Mouse (Mus musculus): Measurements from ENCODE around the gene Inpp5d. TPM values are rescaled to one million over a fixed set of nuclear protein-coding genes. Genes with fewer than 3 reads are reported as not detected.

Gene Inpp5d
- polyA plus RNA-seq, 1 experiment from 2014 or later, result 1.9 TPM

DNA sequence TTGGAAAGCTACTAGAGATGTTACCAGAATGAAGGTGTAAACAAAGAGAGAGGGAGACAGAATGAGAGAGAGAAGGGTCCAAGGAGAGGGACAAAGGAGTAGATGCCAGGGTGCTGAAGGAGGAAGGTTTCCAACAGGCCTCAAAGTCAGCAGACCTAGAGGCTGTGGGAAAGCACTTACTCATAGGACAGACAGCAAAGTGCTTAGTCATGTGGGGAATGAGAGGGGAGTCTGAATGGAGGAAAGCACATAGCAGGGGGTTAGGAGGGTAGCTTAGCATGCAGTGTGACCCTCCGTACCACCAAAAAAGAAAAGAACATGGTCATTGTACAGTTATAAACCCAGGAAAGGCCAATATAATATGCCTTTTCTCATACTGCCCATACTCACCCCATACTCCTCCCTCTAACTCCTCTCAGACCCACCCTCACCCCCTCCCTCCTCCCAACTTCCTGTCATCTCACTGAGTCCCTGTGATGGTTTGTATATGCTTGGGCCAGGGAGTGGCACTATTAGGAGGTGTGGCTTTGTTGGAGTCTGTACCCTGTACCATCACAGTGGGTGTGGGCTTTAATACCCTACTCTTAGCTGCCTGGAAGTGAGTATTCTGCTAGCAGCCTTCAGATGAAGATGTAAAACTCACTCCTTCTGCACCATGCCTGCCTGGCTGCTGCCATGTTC is 69.7 kb downstream of the Inpp5d start:
- H3K4me1 ChIP-seq (replicated peaks), result no peaks in the 10 kb centered on the region
- no peak for ATAC-seq
- no peaks in the 10 kb centered on the region for H3K36me3 ChIP-seq
- no peaks in the 10 kb centered on the region for H3K9me3 ChIP-seq
- WGBS, result 81% methylated on average over 1 of the region's 1 CpGs
- H3K4me2 ChIP-seq (replicated peaks), result no peak overlapping the region
- no peaks in the 10 kb centered on the region for H3K27me3 ChIP-seq
- H3K27ac ChIP-seq, result no peak overlapping the region
- no peak overlapping the region for H3K9ac ChIP-seq (replicated peaks)
- no peak overlapping the region for H3K4me3 ChIP-seq (replicated peaks)

- Histone ChIP-seq H3K9ac (replicated peaks) (no peak overlapping the region), H3K4me3 (replicated peaks) (no peak overlapping the region), H3K4me2 (replicated peaks) (no peak overlapping the region), H3K9me3 (no peaks in the 10 kb centered on the region), H3K36me3 (no peaks in the 10 kb centered on the region), H3K4me1 (replicated peaks) (no peaks in the 10 kb centered on the region), H3K27ac (no peak overlapping the region), H3K27me3 (no peaks in the 10 kb centered on the region)
- WGBS, result 75% methylated on average over 5 of the region's 5 CpGs
- ATAC-seq, result no peak
Observed at GRCm38 (mm10) chr1:87696358-87696757, 76.2 kb downstream of the Inpp5d start.

DNA sequence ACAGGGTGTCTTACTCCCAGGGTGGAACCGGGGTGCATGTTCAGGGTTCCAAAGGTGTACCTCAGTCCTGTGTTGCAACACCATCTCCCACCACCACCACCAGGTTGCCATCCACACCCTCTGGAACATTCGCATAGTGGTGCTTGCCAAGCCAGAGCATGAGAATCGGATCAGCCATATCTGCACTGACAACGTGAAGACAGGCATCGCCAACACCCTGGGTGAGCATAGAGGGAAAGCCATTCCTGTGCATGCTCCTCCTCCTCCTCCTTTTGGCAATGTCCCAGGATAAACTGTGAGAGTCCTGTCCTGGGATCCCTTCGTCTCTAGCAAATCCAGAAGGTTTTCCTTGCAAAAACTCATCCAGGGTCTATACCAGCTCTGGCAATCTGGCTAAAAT is 77.9 kb downstream of the Inpp5d start:
- no peak overlapping the region for H3K9ac ChIP-seq (replicated peaks)
- H3K27me3 ChIP-seq, result no peaks in the 10 kb centered on the region
- no peaks in the 10 kb centered on the region for H3K4me1 ChIP-seq (replicated peaks)
- no peak overlapping the region for H3K27ac ChIP-seq
- H3K4me2 ChIP-seq (replicated peaks), result no peak overlapping the region
- no peaks in the 10 kb centered on the region for H3K9me3 ChIP-seq
- no peak overlapping the region for H3K4me3 ChIP-seq (replicated peaks)
- ATAC-seq, result no peak
- H3K36me3 ChIP-seq, result no peaks in the 10 kb centered on the region
- WGBS, result 88% methylated on average over 6 of the region's 6 CpGs

DNA sequence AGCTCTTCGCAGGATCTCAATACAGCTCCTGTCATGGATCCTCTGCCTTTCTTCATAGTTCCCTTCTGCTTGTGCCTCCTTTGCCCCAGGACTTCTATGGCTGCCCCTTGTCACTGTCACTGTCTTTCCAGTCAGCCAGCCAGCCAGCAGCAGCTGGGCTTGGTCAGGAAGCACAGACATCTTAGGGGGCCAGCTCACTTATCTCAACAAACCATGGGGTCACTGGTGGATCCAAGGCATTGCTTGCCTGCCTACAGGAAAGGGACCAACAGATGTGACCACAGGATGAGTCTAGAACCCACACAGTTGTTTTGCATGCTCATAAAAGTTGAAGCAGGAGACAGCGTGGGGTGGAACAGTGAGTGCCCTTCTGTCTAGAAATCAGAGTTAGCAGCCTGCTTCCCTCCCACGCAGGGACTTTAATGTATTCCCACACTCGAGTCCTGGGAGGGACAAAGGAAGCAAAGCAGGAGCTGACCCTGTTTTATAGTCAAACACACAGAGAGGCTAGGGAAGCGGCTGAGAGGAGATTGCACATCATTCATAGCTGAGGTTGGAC is 79.9 kb downstream of the Inpp5d start:
- H3K36me3 ChIP-seq, result no peaks in the 10 kb centered on the region
- no peaks in the 10 kb centered on the region for H3K27me3 ChIP-seq
- H3K4me2 ChIP-seq (replicated peaks), result no peak overlapping the region
- no peak overlapping the region for H3K9ac ChIP-seq (replicated peaks)
- no peaks in the 10 kb centered on the region for H3K9me3 ChIP-seq
- WGBS, result 75% methylated on average over 5 of the region's 5 CpGs
- no peak overlapping the region for H3K27ac ChIP-seq
- no peaks in the 10 kb centered on the region for H3K4me1 ChIP-seq (replicated peaks)
- H3K4me3 ChIP-seq (replicated peaks), result no peak overlapping the region
- no peak for ATAC-seq

- Histone ChIP-seq H3K9ac (replicated peaks) (no peak overlapping the region), H3K27me3 (no peaks in the 10 kb centered on the region), H3K36me3 (no peaks in the 10 kb centered on the region), H3K4me3 (replicated peaks) (no peak overlapping the region), H3K4me1 (replicated peaks) (peaks cover 5% of the 10 kb centered on the region), H3K4me2 (replicated peaks) (no peak overlapping the region), H3K27ac (no peak overlapping the region), H3K9me3 (peaks cover 3% of the 10 kb centered on the region; the same call in 1 of the 2 replicates)
- no peak for ATAC-seq
- 76% methylated on average over 2 of the region's 2 CpGs for WGBS
Observed at GRCm38 (mm10) chr1:87704230-87704629, 84.1 kb downstream of the Inpp5d start.

DNA sequence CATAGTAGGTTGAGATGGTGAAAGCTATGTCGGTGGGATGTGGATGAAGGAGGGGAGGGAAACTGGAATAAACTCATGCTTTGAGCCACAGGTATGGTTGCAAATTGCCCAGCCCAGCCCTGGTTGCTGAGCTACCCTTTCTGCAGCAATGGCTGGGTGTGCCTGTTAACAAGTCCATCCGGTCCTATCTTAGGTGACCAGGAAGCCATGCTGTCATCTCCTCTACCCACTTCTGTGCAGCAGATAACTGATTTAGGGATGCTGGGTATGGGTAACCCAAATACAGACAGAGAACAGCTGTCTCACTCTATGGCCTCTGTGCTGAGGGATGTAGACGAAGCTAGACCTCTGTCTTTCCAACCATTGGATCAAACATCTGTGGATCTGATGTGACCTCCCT is 86.2 kb downstream of the Inpp5d start:
- 95% methylated on average over 3 of the region's 3 CpGs for WGBS
- no peak overlapping the region for H3K27ac ChIP-seq
- H3K4me2 ChIP-seq (replicated peaks), result no peak overlapping the region
- no peak overlapping the region for H3K9ac ChIP-seq (replicated peaks)
- H3K9me3 ChIP-seq, result peaks cover 3% of the 10 kb centered on the region; the same call in 1 of the 2 replicates
- H3K36me3 ChIP-seq, result no peaks in the 10 kb centered on the region
- ATAC-seq, result no peak
- no peak overlapping the region for H3K4me3 ChIP-seq (replicated peaks)
- H3K27me3 ChIP-seq, result no peaks in the 10 kb centered on the region
- H3K4me1 ChIP-seq (replicated peaks), result peaks cover 13% of the 10 kb centered on the region

GRCm38 (mm10) chr1:87709020-87709419 is 88.9 kb downstream of the Inpp5d start:
- Histone ChIP-seq H3K9me3 (peaks cover 3% of the 10 kb centered on the region; the same call in 1 of the 2 replicates), H3K4me3 (replicated peaks) (no peak overlapping the region), H3K36me3 (no peaks in the 10 kb centered on the region), H3K4me2 (replicated peaks) (no peak overlapping the region), H3K27me3 (no peaks in the 10 kb centered on the region), H3K27ac (peak overlapping the region; percentile 32), H3K4me1 (replicated peaks) (peaks cover 13% of the 10 kb centered on the region), H3K9ac (replicated peaks) (no peak overlapping the region)
- WGBS, result 35% methylated on average over 6 of the region's 6 CpGs
- no peak for ATAC-seq

DNA sequence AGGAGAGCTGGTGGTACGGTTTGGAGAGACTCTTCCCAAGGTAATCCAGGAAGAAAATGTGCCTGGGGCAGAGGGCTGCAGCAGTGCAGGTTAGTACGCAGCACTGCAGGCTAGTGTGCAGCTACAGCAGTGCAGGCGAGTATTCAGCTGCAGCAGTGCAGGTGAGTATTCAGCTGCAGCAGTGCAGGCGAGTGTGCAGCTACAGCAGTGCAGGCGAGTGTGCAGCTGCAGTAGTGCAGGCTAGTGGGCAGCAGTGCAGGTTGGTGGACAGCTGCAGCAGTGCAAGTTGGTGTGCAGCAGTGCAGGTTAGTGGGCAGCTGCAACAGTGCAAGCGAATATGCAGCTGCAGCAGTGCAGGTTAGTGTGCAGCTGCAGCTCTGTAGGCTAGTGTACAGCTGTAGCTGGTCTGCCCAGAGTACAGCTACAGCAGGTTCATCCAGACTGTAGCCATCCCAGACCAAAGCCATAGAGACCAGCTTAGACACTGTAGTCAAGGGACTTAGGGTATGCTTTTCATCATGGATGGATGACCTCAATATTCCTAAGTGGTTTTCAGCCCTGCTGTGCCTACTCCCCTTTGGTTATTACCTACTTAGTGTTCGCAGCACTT is 89.7 kb downstream of the Inpp5d start:
- Histone ChIP-seq H3K9me3 (peaks cover 3% of the 10 kb centered on the region; the same call in 1 of the 2 replicates), H3K9ac (replicated peaks) (no peak overlapping the region; the same call in 1 of the 2 replicates), H3K4me3 (replicated peaks) (no peak overlapping the region), H3K27me3 (no peaks in the 10 kb centered on the region), H3K27ac (peak overlapping the region; percentile 25; the same call in 1 of the 2 replicates), H3K4me1 (replicated peaks) (peaks cover 13% of the 10 kb centered on the region), H3K4me2 (replicated peaks) (no peak overlapping the region), H3K36me3 (no peaks in the 10 kb centered on the region)
- peak; percentile 70 for ATAC-seq
- 80% methylated on average over 7 of the region's 7 CpGs for WGBS

GRCm38 (mm10) chr1:87711938-87712613 is 92.0 kb downstream of the Inpp5d start:
- no peaks in the 10 kb centered on the region for H3K27me3 ChIP-seq
- no peak overlapping the region for H3K4me2 ChIP-seq (replicated peaks)
- H3K4me3 ChIP-seq (replicated peaks), result no peak overlapping the region
- no peak for ATAC-seq
- WGBS, result 86% methylated on average over 10 of the region's 10 CpGs
- no peak overlapping the region for H3K27ac ChIP-seq
- no peaks in the 10 kb centered on the region for H3K36me3 ChIP-seq
- peaks cover 13% of the 10 kb centered on the region for H3K4me1 ChIP-seq (replicated peaks)
- peaks cover 3% of the 10 kb centered on the region; the same call in 1 of the 2 replicates for H3K9me3 ChIP-seq
- no peak overlapping the region for H3K9ac ChIP-seq (replicated peaks)

DNA sequence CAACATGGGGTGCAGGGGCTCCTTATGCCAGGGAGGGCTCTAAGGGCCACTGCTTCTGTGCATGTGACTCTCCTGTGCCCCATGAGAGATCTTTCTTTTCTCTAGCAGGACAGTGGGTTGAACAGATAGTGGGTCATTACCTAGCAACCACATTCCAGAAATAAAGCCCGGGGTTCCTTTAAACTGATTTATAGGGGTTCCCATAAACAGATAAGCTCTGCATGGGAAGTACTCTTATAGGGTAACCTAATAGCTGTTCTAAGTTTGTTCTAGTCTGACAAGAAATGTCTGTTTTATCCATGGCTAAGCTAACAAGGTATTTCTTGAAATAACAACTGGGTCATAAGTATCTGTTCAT is 92.5 kb downstream of the Inpp5d start:
- Histone ChIP-seq H3K9ac (replicated peaks) (no peak overlapping the region), H3K36me3 (no peaks in the 10 kb centered on the region), H3K27ac (no peak overlapping the region), H3K4me3 (replicated peaks) (no peak overlapping the region), H3K27me3 (no peaks in the 10 kb centered on the region), H3K4me1 (replicated peaks) (peaks cover 13% of the 10 kb centered on the region), H3K9me3 (peaks cover 3% of the 10 kb centered on the region; the same call in 1 of the 2 replicates), H3K4me2 (replicated peaks) (no peak overlapping the region)
- no peak for ATAC-seq
- WGBS, result 97% methylated on average over 1 of the region's 1 CpGs

- no peaks in the 10 kb centered on the region for H3K36me3 ChIP-seq
- no peaks in the 10 kb centered on the region for H3K4me1 ChIP-seq (replicated peaks)
- ATAC-seq, result 0 out of 2 replicates have a peak, but pooled peaks have one; percentile 27
- no peak overlapping the region for H3K27ac ChIP-seq
- WGBS, result 38% methylated on average over 8 of the region's 8 CpGs
- H3K4me3 ChIP-seq (replicated peaks), result no peak overlapping the region
- no peak overlapping the region for H3K4me2 ChIP-seq (replicated peaks)
- H3K27me3 ChIP-seq, result no peaks in the 10 kb centered on the region
- no peaks in the 10 kb centered on the region for H3K9me3 ChIP-seq
- no peak overlapping the region for H3K9ac ChIP-seq (replicated peaks)
Observed at GRCm38 (mm10) chr1:87721382-87721781, 101.3 kb downstream of the Inpp5d start.

DNA sequence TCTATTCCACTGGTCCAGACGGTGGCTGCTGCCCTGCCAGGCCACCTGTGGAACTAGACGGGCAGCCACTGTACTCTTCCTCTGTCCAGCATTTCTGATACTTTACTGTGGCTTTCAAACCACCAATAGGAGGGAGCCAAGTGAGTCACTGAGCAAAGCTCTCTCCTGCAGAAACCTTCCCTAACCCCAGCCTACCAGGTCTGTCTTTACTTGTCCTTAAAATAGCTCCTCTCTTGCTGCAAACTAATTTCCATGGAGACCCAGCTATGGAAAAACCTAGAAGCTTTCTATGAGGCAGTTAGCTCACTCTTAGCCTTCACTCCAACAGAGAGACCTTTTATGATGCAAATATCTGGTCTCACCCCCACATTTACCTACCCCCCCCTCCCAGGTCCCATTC is 102.0 kb downstream of the Inpp5d start:
- Histone ChIP-seq H3K27me3 (no peaks in the 10 kb centered on the region), H3K9ac (replicated peaks) (no peak overlapping the region), H3K9me3 (no peaks in the 10 kb centered on the region), H3K4me1 (replicated peaks) (no peaks in the 10 kb centered on the region), H3K4me2 (replicated peaks) (no peak overlapping the region), H3K27ac (no peak overlapping the region), H3K36me3 (no peaks in the 10 kb centered on the region), H3K4me3 (replicated peaks) (no peak overlapping the region)
- no peak for ATAC-seq
- 59% methylated on average over 2 of the region's 2 CpGs for whole genome bisulfite sequencing

All from midbrain, embryonic 13.5 days (tissue).